Mouse (Mus musculus) forebrain, embryonic 13.5 days (tissue): ENCODE results near the gene Dedd. TPM values are rescaled to one million over a fixed set of nuclear protein-coding genes. Genes with fewer than 3 reads are reported as not detected.
"Not testable (repeated sequence)": the region's sequence is repeated elsewhere in the genome, so short reads cannot be mapped to it uniquely, and the experiment has no call there.

Source experiments
- ATAC-seq: fragments of 200-750 bp; cut with Nextera tagmentation; 2 replicates; pipeline ENCODE4 v1.8.0; 2017
- H3K27ac ChIP-seq: fragments of 300-500 bp; sonication (generic); 2 replicates; pipeline ENCODE4 v1.5.1; 2015; ENCODE audit warnings: inconsistent platforms, mild to moderate bottlenecking, moderate library complexity
- H3K27me3 ChIP-seq: fragments of 300-500 bp; sonication (generic); 2 replicates; pipeline ENCODE4 v1.6.1; 2015; ENCODE audit warnings: mild to moderate bottlenecking, inconsistent platforms
- H3K36me3 ChIP-seq: fragments of 300-500 bp; sonication (generic); 2 replicates; pipeline ENCODE4 v1.6.1; 2015; ENCODE audit warnings: mild to moderate bottlenecking, inconsistent platforms; ENCODE audit not compliant: poor library complexity, severe bottlenecking
- H3K4me1 ChIP-seq: fragments of 300-500 bp; sonication (generic); 2 replicates; pipeline ENCODE4 v1.6.1; 2015; ENCODE audit warnings: inconsistent platforms
- H3K4me2 ChIP-seq: fragments of 300-500 bp; sonication (generic); 2 replicates; pipeline ENCODE4 v1.6.1; 2015; ENCODE audit warnings: inconsistent platforms, mild to moderate bottlenecking, moderate library complexity
- H3K4me3 ChIP-seq: fragments of 300-500 bp; sonication (generic); 2 replicates; pipeline ENCODE4 v1.5.1; 2015; ENCODE audit warnings: mild to moderate bottlenecking, inconsistent platforms
- H3K9ac ChIP-seq: fragments of 300-500 bp; sonication (generic); 2 replicates; pipeline ENCODE4 v1.6.1; 2015; ENCODE audit warnings: mild to moderate bottlenecking, inconsistent platforms
- H3K9me3 ChIP-seq: fragments of 300-500 bp; sonication (generic); replicated peaks from 2 replicates; pipeline ENCODE4 v1.6.1; 2016; ENCODE audit warnings: inconsistent platforms
- WGBS: fragments of 180-500 bp; shearing (Covaris S2); methylation state at CpG from one replicate; pipeline ENCODE4 v1.1.7; 2015; 5-methylcytosine and 5-hydroxymethylcytosine counted together
- polyA plus RNA-seq: library from polyadenylated mRNA; unstranded; fragments of >200 nt; fragmentation: Nextera tagmentation; extraction: Ambion mirVana; gene quantifications from 2 replicates; pipeline ENCODE4 v1.2.1, GENCODE M21; 2015

The Dedd gene
- polyA plus RNA-seq, 1 experiment from 2014 or later, result 50.9 TPM

DNA sequence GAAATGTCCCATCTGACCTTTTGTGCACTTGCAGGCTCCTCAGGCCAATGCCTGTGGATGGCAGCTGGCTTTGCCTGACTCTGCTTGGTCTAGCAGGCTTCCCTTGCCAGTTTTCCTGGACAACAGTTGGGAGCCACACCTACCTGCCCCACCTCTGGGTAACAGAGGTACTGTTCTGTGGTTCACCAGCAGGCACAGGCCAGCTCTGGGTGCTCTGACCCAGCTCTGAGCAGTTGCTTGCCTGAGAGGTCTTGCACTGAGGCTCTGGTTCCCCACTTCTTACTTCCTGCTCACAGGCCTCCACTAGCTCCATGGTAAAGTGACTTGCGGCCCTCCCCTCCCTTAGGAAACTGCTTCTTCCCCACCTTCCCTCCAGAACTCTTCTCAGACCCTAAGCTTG, 6.9 kb upstream of the Dedd start:
- H3K27ac ChIP-seq, result no peak overlapping the region
- 74% methylated on average over 1 of the region's 1 CpGs for WGBS
- no peak overlapping the region for H3K9ac ChIP-seq
- H3K27me3 ChIP-seq, result no peaks in the 10 kb centered on the region
- H3K4me1 ChIP-seq, result peaks cover 8% of the 10 kb centered on the region; the same call in 1 of the 2 replicates
- no peak overlapping the region for H3K4me3 ChIP-seq
- H3K9me3 ChIP-seq, result no peaks in the 10 kb centered on the region
- ATAC-seq, result no peak
- H3K36me3 ChIP-seq, result 0 out of 2 replicates have a peak, but pooled peaks cover 8% of the 10 kb centered on the region
- no peak overlapping the region for H3K4me2 ChIP-seq

DNA sequence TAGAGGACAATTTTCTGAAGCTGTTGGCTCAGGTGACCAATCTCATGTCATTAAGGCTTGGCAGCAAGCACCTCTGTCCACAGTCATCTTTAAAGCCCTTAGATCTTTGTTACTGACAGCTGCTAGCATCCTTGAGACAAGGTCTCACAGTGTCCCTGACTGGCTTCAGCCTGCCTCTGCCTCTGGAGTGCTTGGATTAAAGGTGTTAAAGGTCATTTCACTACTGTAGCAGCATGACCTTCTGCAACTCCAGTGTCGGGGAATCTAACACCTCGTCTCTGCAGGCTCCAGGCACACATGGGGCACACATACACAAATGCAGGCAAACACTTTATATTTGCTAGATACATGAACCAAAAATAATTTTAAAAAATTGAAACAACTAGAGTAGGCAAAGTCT, 3.4 kb upstream of the Dedd start:
- 0 out of 2 replicates have a peak, but pooled peaks cover 8% of the 10 kb centered on the region for H3K36me3 ChIP-seq
- no peak overlapping the region for H3K4me3 ChIP-seq
- H3K9me3 ChIP-seq, result no peaks in the 10 kb centered on the region
- no peak overlapping the region for H3K4me2 ChIP-seq
- H3K27ac ChIP-seq, result no peak overlapping the region
- no peak overlapping the region for H3K9ac ChIP-seq
- H3K4me1 ChIP-seq, result peaks cover 30% of the 10 kb centered on the region
- WGBS, result 89% methylated on average over 2 of the region's 2 CpGs
- ATAC-seq, result no peak
- no peaks in the 10 kb centered on the region for H3K27me3 ChIP-seq

DNA sequence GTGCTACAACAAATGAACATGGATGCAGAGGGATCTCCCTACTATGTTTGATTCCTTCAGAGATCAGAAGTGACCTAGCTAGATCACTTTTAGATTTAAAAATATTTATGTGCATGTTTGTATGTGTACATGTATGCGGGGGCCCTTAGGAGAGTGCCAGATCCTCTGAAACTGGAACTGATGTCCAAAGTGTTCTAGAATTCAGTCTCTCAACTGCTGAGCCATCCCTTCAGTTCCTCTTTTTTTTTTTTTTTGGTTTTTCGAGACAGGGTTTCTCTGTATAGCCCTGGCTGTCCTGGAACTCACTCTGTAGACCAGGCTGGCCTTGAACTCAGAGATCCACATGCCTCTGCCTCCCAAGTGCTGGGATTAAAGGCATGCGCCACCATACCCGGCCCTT, 2.4 kb upstream of the Dedd start:
- not testable (repeated sequence) for H3K27ac ChIP-seq, H3K4me2 ChIP-seq, H3K27me3 ChIP-seq, H3K9me3 ChIP-seq, H3K36me3 ChIP-seq, H3K9ac ChIP-seq, H3K4me3 ChIP-seq, ATAC-seq
- 95% methylated on average over 4 of the region's 4 CpGs for WGBS
- H3K4me1 ChIP-seq, result peaks cover 41% of the 10 kb centered on the region

DNA sequence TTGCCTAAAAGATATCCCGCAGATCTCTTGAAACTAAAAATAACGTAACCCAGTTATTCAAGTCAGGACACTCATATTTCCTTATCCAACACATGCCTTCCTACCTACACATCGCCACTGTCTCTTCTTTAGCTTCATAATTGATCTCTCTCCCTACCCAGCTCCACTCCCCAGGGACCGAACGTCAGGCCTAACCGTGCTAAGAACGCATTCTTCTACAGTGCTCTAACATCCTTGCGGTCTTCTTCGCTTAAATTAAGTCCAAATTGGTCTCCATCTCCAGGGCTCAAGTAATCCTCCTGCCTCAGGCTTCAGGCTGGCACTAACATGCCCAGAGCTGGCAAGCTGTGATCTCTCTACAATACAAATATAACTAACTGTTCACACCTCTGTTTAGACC, 701 bp upstream of the Dedd start:
- Histone ChIP-seq H3K36me3 (peaks cover 8% of the 10 kb centered on the region; the same call in 1 of the 2 replicates), H3K27me3 (no peaks in the 10 kb centered on the region), H3K4me2 (peak overlapping the region; percentile 87), H3K4me1 (peaks cover 55% of the 10 kb centered on the region), H3K9me3 (no peaks in the 10 kb centered on the region), H3K9ac (peak overlapping the region; percentile 88), H3K27ac (peak overlapping the region; percentile 99), H3K4me3 (peak overlapping the region; percentile 83)
- WGBS, result 40% methylated on average over 9 of the region's 9 CpGs
- no peak for ATAC-seq

DNA sequence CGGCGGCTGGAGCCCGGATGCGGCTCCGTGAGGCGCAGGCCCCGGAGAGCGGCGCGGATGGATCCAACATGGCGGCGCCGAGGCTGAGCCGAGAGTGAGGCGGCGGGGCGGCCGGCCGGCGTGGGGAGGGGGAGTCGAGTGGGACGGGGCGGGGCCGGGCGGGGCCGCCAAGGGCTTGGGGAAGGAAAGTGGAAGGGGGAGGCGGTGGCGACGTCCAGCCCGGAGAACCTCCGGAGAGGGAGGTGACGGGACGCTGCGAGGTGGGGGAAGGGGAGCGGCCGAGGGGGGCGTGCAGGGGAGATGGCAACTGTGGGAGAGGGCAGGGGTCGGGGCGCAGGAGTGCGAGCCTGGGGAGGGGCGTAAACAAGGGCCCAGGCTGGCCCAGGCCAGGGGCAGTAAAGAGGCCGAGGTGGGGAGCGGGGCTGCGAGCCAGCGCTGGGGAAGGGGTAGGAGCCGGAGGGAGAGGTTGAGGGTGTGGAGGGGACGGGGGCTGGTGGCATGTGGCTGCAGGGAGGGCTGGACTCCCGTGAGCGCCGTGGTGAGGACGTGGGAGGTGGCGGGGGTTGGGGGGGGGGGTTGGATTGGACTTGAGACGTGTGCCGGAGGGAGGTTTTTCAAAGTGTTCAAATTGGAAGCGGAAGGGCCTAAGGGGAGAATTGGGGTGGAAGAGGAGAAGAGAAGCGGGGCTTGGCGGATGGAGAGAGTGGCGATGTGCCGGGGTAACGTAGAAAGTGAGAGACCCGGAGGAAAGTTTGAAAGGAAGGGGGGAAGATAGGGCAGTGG, 679 bp downstream of the Dedd start:
- ATAC-seq, result peak; percentile 90
- Histone ChIP-seq H3K4me2 (peak overlapping the region; percentile 87), H3K4me3 (peak overlapping the region; percentile 83), H3K27ac (peak overlapping the region; percentile 99), H3K9ac (peak overlapping the region; percentile 88), H3K27me3 (no peaks in the 10 kb centered on the region), H3K4me1 (peaks cover 62% of the 10 kb centered on the region), H3K36me3 (peaks cover 15% of the 10 kb centered on the region), H3K9me3 (no peaks in the 10 kb centered on the region)
- WGBS, result 2% methylated on average over 37 of the region's 61 CpGs

DNA sequence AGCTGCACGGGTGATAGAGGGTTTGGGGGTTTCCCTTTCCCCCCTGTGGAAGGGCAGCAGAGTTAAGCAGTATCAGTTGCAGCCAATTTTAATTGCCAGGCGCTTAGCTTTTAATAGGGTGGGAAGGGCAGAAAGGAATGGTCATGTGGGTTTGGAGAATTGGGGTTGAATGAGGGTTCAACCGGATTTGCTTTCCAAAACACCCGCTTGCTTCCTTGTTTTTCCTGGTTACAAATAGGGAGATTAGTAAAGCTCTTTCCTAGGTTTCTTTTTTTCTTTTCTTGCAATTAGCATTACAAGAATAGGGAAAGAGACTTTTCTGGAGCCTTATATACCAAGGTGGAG, 1.2 kb downstream of the Dedd start:
- H3K27me3 ChIP-seq, result no peaks in the 10 kb centered on the region
- ATAC-seq, result no peak
- no peaks in the 10 kb centered on the region for H3K9me3 ChIP-seq
- peak overlapping the region; percentile 99 for H3K27ac ChIP-seq
- H3K36me3 ChIP-seq, result peaks cover 12% of the 10 kb centered on the region
- peak overlapping the region; percentile 87 for H3K4me2 ChIP-seq
- H3K4me1 ChIP-seq, result peaks cover 62% of the 10 kb centered on the region
- WGBS, result 0% methylated on average over 4 of the region's 4 CpGs
- peak overlapping the region; percentile 88 for H3K9ac ChIP-seq
- H3K4me3 ChIP-seq, result peak overlapping the region; percentile 83

DNA sequence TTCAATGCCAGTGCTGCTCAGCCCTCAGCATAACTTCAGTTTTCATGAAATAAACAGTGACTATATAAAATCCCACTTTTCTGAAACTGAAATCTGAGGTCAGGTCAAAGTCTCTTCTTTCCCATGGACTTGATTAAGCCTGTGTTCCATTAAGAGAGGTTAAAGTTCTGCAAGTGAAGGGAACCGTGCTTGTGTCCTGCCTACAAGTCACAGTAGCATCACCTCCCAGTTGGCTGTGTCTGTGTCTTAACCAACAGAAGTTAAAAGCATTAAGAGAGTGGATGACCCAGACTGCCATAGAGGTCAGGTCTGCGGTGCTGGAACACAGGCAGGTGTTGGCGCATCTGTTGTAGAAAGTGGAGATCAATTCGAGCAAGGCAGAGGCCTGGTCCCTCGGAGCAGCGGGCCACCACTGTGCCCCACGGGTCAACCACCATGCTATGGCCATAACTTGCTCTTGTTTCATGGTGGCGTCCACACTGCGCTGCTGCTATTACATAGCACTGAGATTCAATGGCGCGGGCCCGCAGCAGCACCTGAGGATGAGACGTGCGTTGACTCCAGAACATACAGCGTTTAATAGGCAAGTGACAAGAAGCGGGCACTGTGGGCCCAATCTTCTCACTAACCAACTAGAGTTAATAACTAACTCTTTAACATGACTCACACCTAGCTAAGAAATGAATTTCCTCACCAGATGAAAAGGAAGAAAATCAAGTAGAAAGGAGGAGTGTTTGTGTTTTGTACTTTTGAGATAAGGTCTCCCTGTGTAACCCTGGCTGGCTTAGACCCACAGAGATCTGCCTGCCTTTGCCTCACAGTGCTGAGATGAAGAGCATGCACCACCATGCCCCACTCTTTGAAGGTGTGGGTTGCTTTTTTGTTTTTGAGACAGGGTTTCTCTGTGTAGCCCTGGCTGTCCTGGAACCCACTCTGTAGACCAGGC, 13.6 kb downstream of the Dedd start:
- no peak overlapping the region for H3K9ac ChIP-seq
- peaks cover 23% of the 10 kb centered on the region for H3K4me1 ChIP-seq
- ATAC-seq, result no peak
- H3K4me3 ChIP-seq, result no peak overlapping the region
- no peak overlapping the region for H3K27ac ChIP-seq
- peaks cover 6% of the 10 kb centered on the region; the same call in 1 of the 2 replicates for H3K9me3 ChIP-seq
- 97% methylated on average over 16 of the region's 16 CpGs for WGBS
- no peaks in the 10 kb centered on the region for H3K27me3 ChIP-seq
- no peak overlapping the region for H3K4me2 ChIP-seq
- peaks cover 63% of the 10 kb centered on the region for H3K36me3 ChIP-seq

DNA sequence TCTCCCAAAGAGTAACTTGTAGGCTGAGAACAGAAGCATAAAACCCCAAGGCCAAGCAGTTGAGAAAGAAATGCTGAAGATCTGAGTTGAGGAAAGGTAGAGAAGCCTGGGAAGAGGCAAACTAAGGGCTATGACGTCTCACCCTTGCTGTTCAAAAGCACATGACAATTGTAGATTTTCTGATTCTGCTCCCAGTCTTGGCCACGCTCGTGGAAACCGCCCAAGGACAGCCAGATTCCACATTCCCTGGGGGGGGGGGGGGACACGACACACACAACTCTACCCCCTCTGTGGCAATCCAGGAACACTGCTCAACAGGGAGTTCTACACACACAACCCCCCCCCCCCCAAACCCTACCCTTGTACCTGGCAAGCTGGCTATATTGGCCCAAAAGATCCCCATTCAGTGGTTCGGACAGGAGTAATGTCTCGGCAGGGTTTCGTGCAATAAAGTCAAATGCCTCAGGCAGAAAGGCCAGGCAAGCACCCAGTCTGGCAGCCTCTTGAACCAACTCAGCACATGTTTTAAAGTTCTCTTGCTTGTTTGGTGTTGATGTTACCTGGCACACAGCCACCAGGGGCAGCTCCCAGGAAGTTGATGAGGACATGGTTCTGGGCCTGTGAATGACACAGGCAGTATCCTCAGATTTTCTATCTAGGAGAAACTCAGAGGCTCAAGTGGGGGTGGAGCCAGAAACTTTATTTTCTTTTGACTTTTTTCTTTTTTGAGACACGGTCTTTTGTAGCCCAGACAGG, 15.2 kb downstream of the Dedd start:
- H3K4me2 ChIP-seq, result peak overlapping the region; percentile 85; the same call in 1 of the 2 replicates
- peaks cover 6% of the 10 kb centered on the region; the same call in 1 of the 2 replicates for H3K9me3 ChIP-seq
- H3K27me3 ChIP-seq, result no peaks in the 10 kb centered on the region
- peaks cover 28% of the 10 kb centered on the region for H3K4me1 ChIP-seq
- no peak overlapping the region for H3K9ac ChIP-seq
- H3K27ac ChIP-seq, result no peak overlapping the region
- H3K4me3 ChIP-seq, result 0 out of 2 replicates have a peak overlapping the region, but pooled peaks have one; percentile 90
- H3K36me3 ChIP-seq, result peaks cover 47% of the 10 kb centered on the region
- 85% methylated on average over 9 of the region's 9 CpGs for WGBS
- ATAC-seq, result no peak

DNA sequence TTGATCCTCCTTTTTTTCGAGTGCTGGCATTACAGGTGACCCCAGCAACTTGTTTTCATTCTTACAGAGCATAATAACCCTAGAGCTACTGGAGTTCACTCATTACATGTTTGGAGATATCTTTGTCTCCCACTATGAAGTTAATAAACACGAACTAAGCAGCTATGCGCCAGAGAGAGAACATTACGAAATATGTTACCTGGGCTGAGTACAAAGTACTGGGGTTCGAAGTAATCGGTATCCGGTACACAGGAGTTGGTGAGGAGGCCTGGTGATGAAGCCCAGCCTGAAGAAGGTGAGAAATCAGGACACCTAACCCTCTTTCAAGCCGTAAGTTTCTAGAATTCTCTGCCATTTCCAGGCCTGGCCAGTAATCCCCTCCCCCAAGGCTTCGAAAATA, 15.8 kb downstream of the Dedd start:
- Histone ChIP-seq H3K9ac (peak overlapping the region; percentile 78), H3K27ac (no peak overlapping the region), H3K4me2 (peak overlapping the region; percentile 85), H3K9me3 (peaks cover 6% of the 10 kb centered on the region; the same call in 1 of the 2 replicates), H3K27me3 (no peaks in the 10 kb centered on the region), H3K4me1 (peaks cover 30% of the 10 kb centered on the region), H3K4me3 (peak overlapping the region; percentile 90), H3K36me3 (peaks cover 41% of the 10 kb centered on the region)
- ATAC-seq, result no peak
- WGBS, result 77% methylated on average over 9 of the region's 9 CpGs

DNA sequence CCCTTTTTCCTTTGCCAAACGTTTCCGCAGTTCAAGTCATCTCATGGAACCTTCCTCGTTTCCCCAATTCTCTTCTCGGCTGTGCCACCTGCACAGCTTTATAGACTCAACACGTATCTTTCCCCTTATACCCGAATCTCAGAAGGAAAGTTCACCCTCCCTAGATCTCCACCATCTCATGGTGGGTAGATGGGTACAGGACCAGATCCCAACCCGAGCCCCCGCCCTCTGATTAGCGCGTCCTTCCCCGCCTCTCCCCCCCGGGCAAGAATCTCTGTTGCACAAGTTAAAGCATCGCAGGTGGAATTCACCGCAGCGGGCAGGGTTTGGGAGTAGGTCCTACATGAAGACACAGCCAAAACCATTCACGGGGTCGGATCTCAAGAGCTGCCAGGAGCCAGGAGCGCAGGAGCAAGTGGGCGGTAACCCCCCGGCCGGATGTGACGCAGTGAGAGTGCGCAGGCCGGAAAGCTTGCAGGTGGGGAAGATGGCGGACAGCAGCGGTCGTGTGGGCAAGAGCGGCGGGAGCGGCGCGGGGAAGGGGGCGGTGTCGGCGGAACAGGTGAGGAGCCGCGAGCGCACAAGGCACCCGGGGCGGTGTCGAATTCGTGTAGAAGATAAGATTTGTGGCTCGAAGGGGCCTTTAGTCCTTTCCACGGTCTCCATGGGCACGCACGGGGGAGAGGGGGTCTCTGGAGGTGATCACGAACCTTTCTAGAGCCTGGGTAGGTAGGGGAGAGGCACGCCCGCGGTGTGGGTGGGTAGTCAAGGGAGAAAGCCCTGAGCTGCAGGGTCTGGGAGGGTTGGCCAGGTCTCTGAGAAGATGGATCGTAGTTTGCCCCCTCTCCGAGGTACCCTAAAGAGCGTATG, 16.5 kb downstream of the Dedd start, which contains the start of the genes Nit1 and Pfdn2:
TSS of gene Nit1 (minus strand) at position 422 of the 870 bp plus-strand sequence.
TSS of gene Pfdn2 (plus strand) at position 446 of the 870 bp plus-strand sequence.
- peak within 1 kb of the TSS; percentile 78 for H3K9ac ChIP-seq
- peaks cover 34% of the 10 kb centered on the region for H3K36me3 ChIP-seq
- peak; percentile 96 for ATAC-seq
- H3K27me3 ChIP-seq, result no peaks in the 10 kb centered on the region
- H3K4me1 ChIP-seq, result peaks cover 30% of the 10 kb centered on the region
- H3K9me3 ChIP-seq, result peaks cover 6% of the 10 kb centered on the region; the same call in 1 of the 2 replicates
- H3K4me3 ChIP-seq, result peak within 1 kb of the TSS; percentile 90
- peak within 1 kb of the TSS; percentile 85 for H3K4me2 ChIP-seq
- WGBS, result 2% methylated on average over 52 of the region's 53 CpGs
- peak within 1 kb of the TSS; percentile 60 for H3K27ac ChIP-seq

DNA sequence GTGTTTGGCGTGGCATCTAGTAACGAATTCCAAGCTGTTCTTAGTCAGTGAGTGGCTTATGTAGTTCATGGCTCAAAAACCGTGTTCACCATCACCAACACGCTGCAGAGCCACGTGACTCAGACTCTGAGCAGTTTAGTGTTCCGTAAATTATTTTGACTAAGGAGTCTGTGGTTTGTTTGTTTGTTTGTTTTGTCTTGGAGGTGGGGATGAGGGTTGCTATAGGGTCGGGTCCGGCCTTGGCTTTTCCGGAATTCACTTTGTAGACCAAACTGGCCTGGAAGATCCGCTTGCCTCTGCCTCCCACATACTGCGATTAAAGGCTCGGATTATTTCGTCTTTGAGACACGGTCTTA, 17.1 kb downstream of the Dedd start:
- under 1% methylated on average over 14 of the region's 14 CpGs for WGBS
- peaks cover 28% of the 10 kb centered on the region for H3K36me3 ChIP-seq
- H3K27me3 ChIP-seq, result no peaks in the 10 kb centered on the region
- peak overlapping the region; percentile 90 for H3K4me3 ChIP-seq
- H3K4me1 ChIP-seq, result peaks cover 30% of the 10 kb centered on the region
- H3K9me3 ChIP-seq, result peaks cover 6% of the 10 kb centered on the region; the same call in 1 of the 2 replicates
- H3K27ac ChIP-seq, result peak overlapping the region; percentile 60; the same call in 1 of the 2 replicates
- H3K9ac ChIP-seq, result peak overlapping the region; percentile 78
- peak overlapping the region; percentile 85 for H3K4me2 ChIP-seq
- no peak for ATAC-seq
